Mouse (Mus musculus): Measurements from ENCODE around the gene Phf21a. TPM values are rescaled to one million over a fixed set of nuclear protein-coding genes. Genes with fewer than 3 reads are reported as not detected.

The Phf21a gene
- polyA plus RNA-seq, 1 experiment from 2014 or later = 17.9 TPM

DNA sequence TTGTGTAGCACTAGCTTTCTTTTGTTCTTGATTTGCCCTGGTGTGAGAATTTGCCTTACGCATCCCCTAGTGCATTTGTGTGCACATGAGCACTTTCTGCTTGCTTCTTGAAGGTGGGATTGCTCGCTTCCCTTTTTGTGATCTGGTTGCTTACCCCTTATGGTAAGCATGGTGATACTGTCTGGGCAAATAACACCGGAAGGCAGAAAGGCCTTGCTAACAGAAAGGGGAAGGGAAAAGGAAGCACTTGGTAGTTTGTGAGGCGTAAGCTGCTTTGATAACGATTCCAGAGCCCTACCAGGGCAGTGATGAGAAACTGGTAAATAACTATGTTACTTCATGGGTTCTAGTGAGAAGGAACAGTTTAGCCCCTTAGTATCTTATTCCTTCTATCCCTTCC is 160.9 kb downstream of the Phf21a start:
- WGBS = 89% methylated on average over 5 of the region's 5 CpGs
- Histone ChIP-seq H3K4me2 (ENCODE audit: low read depth, low read length) (no peak overlapping the region), H3K9ac (ENCODE audit: low read depth, low read length) (no peak overlapping the region), H3K9me3 (ENCODE audit: control insufficient read depth, low read length) (no peaks in the 10 kb centered on the region), H3K4me3 (ENCODE audit: low read length) (no peak overlapping the region), H3K4me1 (ENCODE audit: control insufficient read depth, insufficient read depth, low read length) (no peaks in the 10 kb centered on the region), H3K27ac (ENCODE audit: low read length) (no peak overlapping the region), H3K36me3 (ENCODE audit: control insufficient read depth, insufficient read depth, low read length) (0 out of 2 replicates have a peak, but pooled peaks cover 3% of the 10 kb centered on the region), H3K27me3 (replicated peaks; ENCODE audit: control insufficient read depth, insufficient read depth, low read length) (no peaks in the 10 kb centered on the region)
- no peak for ATAC-seq

DNA sequence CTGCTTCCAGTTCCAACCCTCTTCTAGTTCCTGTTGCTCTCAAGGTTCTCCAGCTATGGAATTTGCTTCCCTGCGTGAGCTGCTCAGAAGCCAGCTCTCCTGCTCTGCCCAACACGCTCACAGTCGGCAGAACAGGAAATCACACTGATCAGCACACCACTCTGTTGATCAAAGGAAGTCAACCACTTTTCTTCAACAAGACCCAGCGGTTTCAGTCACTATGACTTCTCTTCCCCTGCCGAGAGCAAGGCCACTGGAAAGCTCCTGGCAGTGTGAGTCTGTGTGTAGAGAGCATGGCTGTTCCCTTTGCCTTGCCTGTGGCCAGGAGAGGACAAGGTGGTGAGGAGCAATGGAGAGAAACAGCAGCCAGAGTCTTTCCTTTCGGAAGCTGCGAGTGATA is 163.2 kb downstream of the Phf21a start:
- Histone ChIP-seq H3K27ac (ENCODE audit: low read length) (no peak overlapping the region), H3K9me3 (ENCODE audit: control insufficient read depth, low read length) (no peaks in the 10 kb centered on the region), H3K9ac (ENCODE audit: low read depth, low read length) (no peak overlapping the region), H3K36me3 (ENCODE audit: control insufficient read depth, insufficient read depth, low read length) (0 out of 2 replicates have a peak, but pooled peaks cover 3% of the 10 kb centered on the region), H3K4me1 (ENCODE audit: control insufficient read depth, insufficient read depth, low read length) (no peaks in the 10 kb centered on the region), H3K27me3 (replicated peaks; ENCODE audit: control insufficient read depth, insufficient read depth, low read length) (no peaks in the 10 kb centered on the region), H3K4me3 (ENCODE audit: low read length) (no peak overlapping the region), H3K4me2 (ENCODE audit: low read depth, low read length) (no peak overlapping the region)
- WGBS = 75% methylated on average over 7 of the region's 7 CpGs
- no peak for ATAC-seq

DNA sequence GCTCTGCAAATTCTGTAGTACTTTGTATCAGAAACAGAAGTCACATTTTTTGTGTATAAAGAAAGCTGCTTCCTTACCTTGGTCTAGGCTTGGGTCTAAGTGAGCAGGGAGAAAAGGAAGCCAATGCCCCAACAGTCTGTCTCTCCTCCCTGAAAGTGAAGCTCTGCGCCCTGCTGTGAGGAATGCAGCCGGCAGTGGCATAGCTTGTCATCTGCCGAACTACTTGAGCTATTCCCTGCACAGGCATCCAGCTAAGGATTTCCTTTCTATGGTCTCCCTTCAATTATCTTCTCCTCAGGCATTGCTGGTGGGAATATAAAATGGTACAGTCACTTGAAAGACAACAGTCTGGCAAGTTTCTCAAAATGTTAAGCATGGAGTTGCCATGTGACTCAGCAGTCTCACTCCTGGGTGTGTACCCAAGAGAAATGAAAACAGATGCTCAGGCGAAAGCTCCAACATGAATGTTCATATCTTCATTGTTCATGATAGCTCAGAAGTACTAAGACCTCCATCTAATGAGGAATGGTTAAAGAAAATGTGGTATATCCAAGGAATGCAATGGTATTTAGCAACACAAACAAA is 164.5 kb downstream of the Phf21a start:
- 73% methylated on average over 4 of the region's 4 CpGs for WGBS
- no peak overlapping the region for H3K27ac ChIP-seq (ENCODE audit: low read length)

DNA sequence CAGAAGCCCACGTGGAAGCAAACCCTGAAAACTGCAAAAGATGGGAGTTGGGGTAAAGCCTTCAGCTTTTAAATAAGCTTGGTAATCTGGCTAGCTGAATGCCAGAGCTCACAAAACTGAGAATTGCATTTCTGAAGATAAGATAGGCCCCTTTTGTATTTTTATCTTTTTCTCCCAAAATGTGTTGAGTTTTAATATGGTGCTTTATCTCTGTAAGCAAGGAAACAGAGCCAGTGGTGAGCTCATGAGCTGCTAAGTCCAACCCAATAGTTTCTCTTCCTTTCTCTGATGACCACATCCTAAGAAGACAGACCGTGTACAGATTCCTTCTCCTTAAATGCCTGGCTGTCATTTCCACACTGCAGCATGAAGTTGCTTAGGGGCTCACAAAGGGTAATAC is 167.0 kb downstream of the Phf21a start:
- no peaks in the 10 kb centered on the region for H3K27me3 ChIP-seq (replicated peaks; ENCODE audit: control insufficient read depth, insufficient read depth, low read length)
- H3K9ac ChIP-seq (ENCODE audit: low read depth, low read length) = no peak overlapping the region
- WGBS = 64% methylated on average over 2 of the region's 2 CpGs

More for the DNA sequence above, 164.5 kb downstream of the Phf21a start:
- Histone ChIP-seq H3K4me3 (ENCODE audit: low read length) (no peak overlapping the region), H3K36me3 (ENCODE audit: control insufficient read depth, insufficient read depth, low read length) (0 out of 2 replicates have a peak, but pooled peaks cover 3% of the 10 kb centered on the region), H3K4me2 (ENCODE audit: low read depth, low read length) (no peak overlapping the region), H3K9ac (ENCODE audit: low read depth, low read length) (no peak overlapping the region), H3K4me1 (ENCODE audit: control insufficient read depth, insufficient read depth, low read length) (no peaks in the 10 kb centered on the region), H3K9me3 (ENCODE audit: control insufficient read depth, low read length) (no peaks in the 10 kb centered on the region), H3K27me3 (replicated peaks; ENCODE audit: control insufficient read depth, insufficient read depth, low read length) (no peaks in the 10 kb centered on the region)
- ATAC-seq = no peak

DNA sequence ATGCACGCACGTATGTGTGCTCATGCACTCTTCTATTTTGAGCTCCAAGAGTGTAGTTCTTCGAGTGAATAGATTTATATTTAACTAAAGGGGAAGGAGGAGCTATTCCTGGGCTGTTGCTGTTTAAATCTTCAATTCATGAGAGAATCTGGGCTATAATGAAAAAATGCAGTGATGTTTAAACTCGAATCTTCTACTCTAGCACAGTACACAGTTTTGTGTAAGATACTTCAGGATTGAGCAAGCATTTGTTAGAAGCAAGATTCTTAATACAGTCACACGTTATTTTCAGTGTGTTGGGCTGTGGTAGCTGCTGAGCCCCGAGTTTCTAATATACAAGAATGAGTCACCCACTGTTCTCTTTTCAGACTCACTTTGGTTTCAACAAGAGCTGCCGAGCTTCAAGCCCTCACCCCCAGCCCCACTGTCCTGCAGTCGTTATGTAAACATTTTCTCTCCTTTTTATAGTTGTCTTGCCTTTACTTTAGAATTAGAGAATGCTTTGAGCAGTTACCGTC is 173.2 kb downstream of the Phf21a start:
- Histone ChIP-seq H3K9ac (ENCODE audit: low read depth, low read length) (no peak overlapping the region), H3K4me1 (ENCODE audit: control insufficient read depth, insufficient read depth, low read length) (no peaks in the 10 kb centered on the region), H3K36me3 (ENCODE audit: control insufficient read depth, insufficient read depth, low read length) (no peaks in the 10 kb centered on the region), H3K4me3 (ENCODE audit: low read length) (no peak overlapping the region), H3K4me2 (ENCODE audit: low read depth, low read length) (no peak overlapping the region), H3K27me3 (replicated peaks; ENCODE audit: control insufficient read depth, insufficient read depth, low read length) (no peaks in the 10 kb centered on the region), H3K9me3 (ENCODE audit: control insufficient read depth, low read length) (no peaks in the 10 kb centered on the region), H3K27ac (ENCODE audit: low read length) (no peak overlapping the region)
- WGBS = 54% methylated on average over 9 of the region's 9 CpGs
- ATAC-seq = no peak

More for the DNA sequence above, 167.0 kb downstream of the Phf21a start:
- 0 out of 2 replicates have a peak, but pooled peaks cover 3% of the 10 kb centered on the region for H3K36me3 ChIP-seq (ENCODE audit: control insufficient read depth, insufficient read depth, low read length)
- H3K4me1 ChIP-seq (ENCODE audit: control insufficient read depth, insufficient read depth, low read length) = no peaks in the 10 kb centered on the region
- H3K4me2 ChIP-seq (ENCODE audit: low read depth, low read length) = no peak overlapping the region
- ATAC-seq = no peak
- H3K27ac ChIP-seq (ENCODE audit: low read length) = no peak overlapping the region
- no peaks in the 10 kb centered on the region for H3K9me3 ChIP-seq (ENCODE audit: control insufficient read depth, low read length)
- no peak overlapping the region for H3K4me3 ChIP-seq (ENCODE audit: low read length)

DNA sequence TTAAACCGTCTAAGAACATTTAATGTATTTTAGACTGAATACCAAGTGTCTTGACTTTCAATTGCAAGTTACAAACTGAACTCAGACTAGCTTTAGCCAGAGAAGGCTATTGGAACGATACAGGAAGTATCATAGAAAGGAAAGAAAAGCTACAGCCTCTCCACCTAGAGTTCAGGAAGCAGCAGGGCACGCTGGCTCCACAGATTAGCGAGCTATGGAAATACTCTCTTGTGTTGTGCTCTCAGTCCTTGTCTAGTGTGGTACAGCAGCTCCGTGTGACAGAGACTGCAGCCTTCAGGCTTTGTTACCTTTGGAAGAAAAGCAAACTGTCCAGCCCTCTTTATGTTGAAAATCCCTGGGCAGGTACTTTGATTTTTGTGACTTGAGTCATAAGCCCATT is 176.3 kb downstream of the Phf21a start:
- Histone ChIP-seq H3K9ac (ENCODE audit: low read depth, low read length) (no peak overlapping the region), H3K27me3 (replicated peaks; ENCODE audit: control insufficient read depth, insufficient read depth, low read length) (no peaks in the 10 kb centered on the region), H3K4me2 (ENCODE audit: low read depth, low read length) (no peak overlapping the region), H3K36me3 (ENCODE audit: control insufficient read depth, insufficient read depth, low read length) (no peaks in the 10 kb centered on the region), H3K4me1 (ENCODE audit: control insufficient read depth, insufficient read depth, low read length) (no peaks in the 10 kb centered on the region), H3K4me3 (ENCODE audit: low read length) (no peak overlapping the region), H3K27ac (ENCODE audit: low read length) (no peak overlapping the region), H3K9me3 (ENCODE audit: control insufficient read depth, low read length) (no peaks in the 10 kb centered on the region)
- 89% methylated on average over 5 of the region's 5 CpGs for WGBS
- no peak for ATAC-seq

DNA sequence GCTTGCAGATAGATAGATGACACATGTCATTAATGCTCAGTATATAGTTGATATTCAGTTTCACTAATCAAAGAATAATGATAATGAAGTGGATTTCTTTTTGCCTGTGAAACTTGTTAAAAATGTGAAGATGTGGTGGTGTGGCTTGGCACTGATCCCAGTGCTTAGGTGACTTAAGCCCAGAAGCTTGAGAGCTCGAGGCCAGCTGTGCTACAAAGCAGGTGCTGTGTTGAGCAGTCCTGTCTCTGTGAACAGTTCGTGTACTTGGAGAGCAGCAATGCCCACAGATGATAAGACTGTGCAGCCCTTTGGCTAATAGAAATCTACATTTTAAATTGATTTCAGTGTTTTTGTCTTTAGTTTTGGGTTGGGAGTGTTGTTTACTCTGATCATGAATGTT is 179.6 kb downstream of the Phf21a start:
- Histone ChIP-seq H3K9ac (ENCODE audit: low read depth, low read length) (no peak overlapping the region), H3K9me3 (ENCODE audit: control insufficient read depth, low read length) (no peaks in the 10 kb centered on the region), H3K27ac (ENCODE audit: low read length) (no peak overlapping the region), H3K4me1 (ENCODE audit: control insufficient read depth, insufficient read depth, low read length) (no peaks in the 10 kb centered on the region), H3K4me2 (ENCODE audit: low read depth, low read length) (no peak overlapping the region), H3K4me3 (ENCODE audit: low read length) (no peak overlapping the region), H3K36me3 (ENCODE audit: control insufficient read depth, insufficient read depth, low read length) (no peaks in the 10 kb centered on the region), H3K27me3 (replicated peaks; ENCODE audit: control insufficient read depth, insufficient read depth, low read length) (no peaks in the 10 kb centered on the region)
- no peak for ATAC-seq
- 45% methylated on average over 2 of the region's 2 CpGs for WGBS

DNA sequence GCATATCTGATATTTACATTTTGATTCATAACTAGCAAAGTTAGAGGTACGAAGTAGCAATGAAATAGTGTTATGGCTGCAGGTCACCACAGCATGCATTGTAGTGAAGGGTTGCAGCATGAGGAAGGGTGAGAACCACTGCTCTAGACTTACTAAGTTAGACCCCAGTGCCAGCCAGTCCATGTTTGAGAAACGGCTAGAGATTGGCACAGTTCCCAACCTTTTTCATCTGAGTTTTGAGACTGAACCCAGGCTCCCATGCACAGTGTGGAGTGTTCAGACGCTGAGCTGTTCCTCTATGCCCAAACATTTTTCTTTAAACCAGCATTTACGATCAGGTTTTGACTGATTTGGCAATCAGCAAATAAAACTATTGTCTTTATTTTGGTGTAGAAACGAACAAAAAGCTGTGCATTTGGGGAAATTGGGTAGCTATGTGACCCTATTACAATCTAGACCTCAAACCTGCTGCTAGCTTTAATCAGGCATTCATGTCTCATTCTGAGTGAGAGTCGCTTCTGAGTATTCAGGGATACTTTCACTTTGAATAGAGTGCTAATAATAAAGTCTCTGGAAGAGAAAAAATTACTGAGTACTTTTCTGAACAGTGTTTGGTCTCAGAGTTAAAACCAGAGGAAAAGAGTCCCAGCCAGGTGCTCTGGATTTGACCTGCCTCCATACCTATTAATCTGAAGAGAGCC is 180.3 kb downstream of the Phf21a start:
- H3K27ac ChIP-seq (ENCODE audit: low read length) = no peak overlapping the region
- no peak overlapping the region for H3K4me2 ChIP-seq (ENCODE audit: low read depth, low read length)

DNA sequence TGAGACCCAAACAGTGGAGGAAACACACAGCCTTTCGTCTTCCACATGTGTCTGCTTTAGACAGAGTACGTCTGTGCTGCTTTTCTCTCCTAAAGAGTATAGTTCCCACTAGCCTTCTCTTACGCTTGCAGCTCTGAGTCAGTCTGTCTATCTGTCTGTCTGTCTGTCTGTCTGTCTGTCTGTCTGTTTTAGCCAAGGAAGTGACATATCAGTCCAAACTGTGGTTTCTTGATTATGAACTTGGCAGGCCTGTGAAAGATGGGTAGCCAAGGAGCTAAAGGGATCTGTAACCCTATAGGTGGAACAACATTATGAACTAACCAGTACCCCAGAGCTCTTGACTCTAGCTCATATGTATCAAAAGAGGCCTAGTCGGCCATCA is 180.9 kb downstream of the Phf21a start:
- H3K27me3 ChIP-seq (replicated peaks; ENCODE audit: control insufficient read depth, insufficient read depth, low read length) = no peaks in the 10 kb centered on the region
- no peak for ATAC-seq
- no peaks in the 10 kb centered on the region for H3K4me1 ChIP-seq (ENCODE audit: control insufficient read depth, insufficient read depth, low read length)
- H3K36me3 ChIP-seq (ENCODE audit: control insufficient read depth, insufficient read depth, low read length) = no peaks in the 10 kb centered on the region
- H3K4me2 ChIP-seq (ENCODE audit: low read depth, low read length) = no peak overlapping the region
- no peaks in the 10 kb centered on the region for H3K9me3 ChIP-seq (ENCODE audit: control insufficient read depth, low read length)
- 76% methylated on average over 4 of the region's 4 CpGs for WGBS
- no peak overlapping the region for H3K9ac ChIP-seq (ENCODE audit: low read depth, low read length)
- no peak overlapping the region for H3K27ac ChIP-seq (ENCODE audit: low read length)
- H3K4me3 ChIP-seq (ENCODE audit: low read length) = no peak overlapping the region

More for the DNA sequence above, 180.3 kb downstream of the Phf21a start:
- no peaks in the 10 kb centered on the region for H3K9me3 ChIP-seq (ENCODE audit: control insufficient read depth, low read length)
- ATAC-seq = no peak
- H3K27me3 ChIP-seq (replicated peaks; ENCODE audit: control insufficient read depth, insufficient read depth, low read length) = no peaks in the 10 kb centered on the region
- no peaks in the 10 kb centered on the region for H3K4me1 ChIP-seq (ENCODE audit: control insufficient read depth, insufficient read depth, low read length)
- H3K4me3 ChIP-seq (ENCODE audit: low read length) = no peak overlapping the region
- 70% methylated on average over 6 of the region's 6 CpGs for WGBS
- H3K36me3 ChIP-seq (ENCODE audit: control insufficient read depth, insufficient read depth, low read length) = no peaks in the 10 kb centered on the region
- H3K9ac ChIP-seq (ENCODE audit: low read depth, low read length) = no peak overlapping the region

All from intestine, embryonic 16.5 days (tissue).